Mouse (Mus musculus) cerebellum, adult 2 months (tissue): ENCODE data around the gene Cdh24.

Source experiments
- CTCF ChIP-seq: fragments of 200-500 bp; IDR thresholded peaks from 2 replicates; pipeline ENCODE4 v1.5.1; 2011; ENCODE audit warnings: low read depth, mild to moderate bottlenecking, control low read depth, low read length, moderate library complexity, borderline replicate concordance; ENCODE audit not compliant: insufficient read depth
- POLR2A ChIP-seq: fragments of 200-500 bp; IDR thresholded peaks from 2 replicates; pipeline ENCODE4 v1.6.1; 2011; ENCODE audit warnings: low read length, control low read depth, borderline replicate concordance; ENCODE audit not compliant: insufficient read depth

GRCm38 (mm10) chr14:54621133-54621532, 20.0 kb downstream of the Cdh24 start, which contains the start of gene Psmb11:
- TF ChIP-seq CTCF (no peak), POLR2A (no peak)
